Mouse (Mus musculus) heart, embryonic 16.5 days (tissue): ENCODE data around the gene Gfi1. TPM values are rescaled to one million over a fixed set of nuclear protein-coding genes. Genes with fewer than 3 reads are reported as not detected.

Source experiments
- ATAC-seq: fragments of 200-750 bp; cut with Nextera tagmentation; replicated peaks from 2 replicates; pipeline ENCODE4 v1.8.0; 2017; ENCODE audit warnings: moderate number of reproducible peaks; ENCODE audit not compliant: insufficient read depth, low FRiP score; ENCODE audit errors: extremely low read depth
- H3K27ac ChIP-seq: fragments of 300-500 bp; sonication (generic); 2 replicates; pipeline ENCODE4 v1.5.1; 2014; ENCODE audit warnings: mild to moderate bottlenecking, low read length, control low read depth, moderate library complexity
- H3K27me3 ChIP-seq: fragments of 300-500 bp; sonication (generic); 2 replicates; pipeline ENCODE4 v1.6.1; 2014; ENCODE audit warnings: low read length, mixed read lengths; ENCODE audit not compliant: control insufficient read depth, insufficient read depth
- H3K36me3 ChIP-seq: fragments of 300-500 bp; sonication (generic); 2 replicates; pipeline ENCODE4 v1.6.1; 2014; ENCODE audit not compliant: control insufficient read depth, insufficient read depth
- H3K4me1 ChIP-seq: fragments of 300-500 bp; sonication (generic); 2 replicates; pipeline ENCODE4 v1.6.1; 2014; ENCODE audit warnings: low read length, mixed read lengths; ENCODE audit not compliant: control insufficient read depth, insufficient read depth
- H3K4me2 ChIP-seq: fragments of 300-500 bp; sonication (generic); 2 replicates; pipeline ENCODE4 v1.6.1; 2014; ENCODE audit warnings: low read depth, mild to moderate bottlenecking, control low read depth, low read length
- H3K4me3 ChIP-seq: fragments of 300-500 bp; sonication (generic); 2 replicates; pipeline ENCODE4 v1.5.1; 2014; ENCODE audit warnings: mild to moderate bottlenecking, control low read depth, low read length
- H3K9ac ChIP-seq: fragments of 300-500 bp; sonication (generic); 2 replicates; pipeline ENCODE4 v1.6.1; 2014; ENCODE audit warnings: low read length, control low read depth
- H3K9me3 ChIP-seq: fragments of 300-500 bp; sonication (generic); replicated peaks from 2 replicates; pipeline ENCODE4 v1.6.1; 2016; ENCODE audit warnings: low read length; ENCODE audit not compliant: control insufficient read depth
- WGBS: fragments of 180-500 bp; shearing (Covaris S2); extraction: QIAGEN DNeasy Blood & Tissue Kit; methylation state at CpG from one replicate; pipeline ENCODE4 v1.1.7; 2014; 5-methylcytosine and 5-hydroxymethylcytosine counted together
- polyA plus RNA-seq: library from polyadenylated mRNA; unstranded; fragments of >200 nt; fragmentation: Nextera tagmentation; extraction: Ambion mirVana; gene quantifications from 2 replicates; pipeline ENCODE4 v1.2.1, GENCODE M21; 2015

The Gfi1 gene
- polyA plus RNA-seq, 1 experiment from 2014 or later, result 3.0 TPM

DNA sequence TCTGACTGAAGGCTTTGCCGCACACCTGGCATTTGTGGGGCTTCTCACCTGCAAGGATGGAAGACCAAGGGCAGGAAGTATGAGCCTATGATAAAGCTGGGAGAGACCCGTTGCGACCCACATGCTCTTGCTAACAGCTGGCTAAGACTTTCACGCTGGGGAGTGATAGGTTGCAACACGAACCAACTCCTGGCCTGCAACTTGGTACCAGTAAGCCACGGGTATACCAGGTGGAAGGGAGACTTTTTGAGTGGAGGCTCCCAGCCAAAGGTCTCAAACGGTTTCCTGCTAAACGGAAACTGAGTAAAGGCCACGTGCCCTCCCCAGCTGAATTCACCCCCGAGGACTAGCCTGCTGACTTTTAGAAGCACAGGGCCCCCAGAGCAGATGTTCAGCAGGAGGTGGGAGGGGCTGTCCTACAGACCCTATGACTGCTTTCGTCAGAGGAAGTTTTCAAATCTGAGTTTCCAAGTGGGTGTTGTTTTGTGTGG is 7.9 kb downstream of the Gfi1 start:
- Histone ChIP-seq H3K27ac (no peak overlapping the region; the same call in 1 of the 2 replicates), H3K9ac (no peak overlapping the region), H3K4me3 (no peak overlapping the region), H3K4me2 (no peak overlapping the region), H3K36me3 (no peaks in the 10 kb centered on the region), H3K9me3 (no peaks in the 10 kb centered on the region), H3K27me3 (peaks cover 56% of the 10 kb centered on the region), H3K4me1 (peaks cover 14% of the 10 kb centered on the region)
- WGBS, result 16% methylated on average over 11 of the region's 11 CpGs
- ATAC-seq, result peak; percentile 59

DNA sequence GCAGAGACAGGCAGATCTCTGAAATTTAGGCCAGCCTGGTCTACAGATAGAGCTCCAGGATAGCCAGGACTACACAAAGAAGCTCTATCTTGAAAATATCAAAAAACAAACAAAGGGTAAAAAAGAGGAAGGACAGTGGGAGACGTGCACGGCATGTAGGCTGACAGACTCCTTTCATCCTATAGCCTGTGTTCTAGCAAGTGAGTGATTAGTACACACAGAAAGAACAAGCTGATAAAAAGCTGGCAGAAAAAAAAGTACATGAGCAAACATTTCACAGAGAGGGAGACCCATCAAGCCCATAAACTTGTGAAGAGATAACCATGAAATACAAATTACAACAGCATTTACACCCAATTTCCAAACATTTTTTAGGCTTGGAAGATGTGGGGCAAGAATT is 14.1 kb downstream of the Gfi1 start:
- no peak overlapping the region for H3K27ac ChIP-seq
- no peaks in the 10 kb centered on the region for H3K4me1 ChIP-seq
- no peak overlapping the region for H3K4me3 ChIP-seq
- no peaks in the 10 kb centered on the region for H3K36me3 ChIP-seq
- no peak for ATAC-seq
- H3K4me2 ChIP-seq, result no peak overlapping the region
- H3K9ac ChIP-seq, result no peak overlapping the region
- peaks cover 6% of the 10 kb centered on the region for H3K27me3 ChIP-seq
- H3K9me3 ChIP-seq, result no peaks in the 10 kb centered on the region
- 23% methylated on average over 2 of the region's 2 CpGs for WGBS

DNA sequence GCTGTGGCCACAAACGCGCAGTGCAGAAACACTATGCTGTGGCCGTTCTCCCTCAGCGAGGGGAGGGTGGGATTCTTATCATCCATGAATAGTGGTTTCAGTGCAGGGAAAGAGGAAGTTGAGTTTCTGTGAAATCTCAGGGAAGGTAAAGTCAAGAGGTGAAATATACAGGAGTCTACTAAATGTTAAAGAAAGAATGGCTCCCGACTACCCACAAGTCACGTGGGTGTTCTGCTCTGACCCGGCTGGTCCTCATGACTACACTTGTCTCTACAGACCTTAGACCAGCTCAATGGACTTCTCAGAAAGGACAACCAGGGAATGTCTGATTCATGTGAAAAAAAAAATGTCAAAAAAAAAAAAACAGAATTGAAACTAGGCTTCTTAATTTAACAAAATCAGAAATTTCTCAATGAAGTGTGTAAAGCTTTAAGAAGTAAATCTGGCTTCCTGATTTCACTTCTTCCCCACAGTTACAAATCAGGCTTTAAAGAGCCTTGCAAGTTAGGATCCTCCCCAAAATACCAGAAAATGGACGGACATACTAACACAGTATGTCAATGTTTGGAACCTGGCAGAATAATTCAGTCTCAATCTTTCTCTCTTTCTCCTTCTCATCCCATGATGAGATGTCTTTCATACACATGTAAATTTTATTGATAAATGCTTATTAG is 17.6 kb downstream of the Gfi1 start:
- WGBS, result 72% methylated on average over 8 of the region's 8 CpGs
- Histone ChIP-seq H3K27ac (no peak overlapping the region), H3K4me1 (no peaks in the 10 kb centered on the region), H3K36me3 (no peaks in the 10 kb centered on the region), H3K9ac (no peak overlapping the region), H3K9me3 (no peaks in the 10 kb centered on the region), H3K4me3 (no peak overlapping the region), H3K27me3 (no peaks in the 10 kb centered on the region), H3K4me2 (no peak overlapping the region)
- ATAC-seq, result no peak

DNA sequence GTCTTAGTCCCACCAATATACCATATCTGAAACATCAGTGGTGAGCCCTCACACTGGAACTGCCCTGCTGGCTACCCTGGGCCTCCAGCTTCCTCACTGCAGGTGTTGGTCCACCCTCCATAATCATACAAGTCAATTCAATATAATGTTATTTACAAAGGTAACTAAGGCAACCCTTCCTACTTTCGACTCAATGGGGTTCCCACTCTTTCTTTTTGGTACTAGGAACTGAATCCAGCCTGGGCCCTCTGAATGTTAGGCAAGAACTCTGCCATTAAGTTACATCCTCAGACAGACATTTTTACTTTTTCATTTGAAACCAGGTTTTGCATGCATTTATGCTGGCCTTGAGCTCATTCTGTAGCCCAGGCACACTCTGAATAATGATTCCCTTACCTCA is 19.6 kb downstream of the Gfi1 start:
- 0 out of 2 replicates have a peak, but pooled peaks cover 2% of the 10 kb centered on the region for H3K4me1 ChIP-seq
- no peaks in the 10 kb centered on the region for H3K9me3 ChIP-seq
- WGBS, result 67% methylated on average over 1 of the region's 1 CpGs
- no peak overlapping the region for H3K4me3 ChIP-seq
- H3K4me2 ChIP-seq, result no peak overlapping the region
- no peak overlapping the region for H3K27ac ChIP-seq
- no peak overlapping the region for H3K9ac ChIP-seq
- ATAC-seq, result no peak
- H3K27me3 ChIP-seq, result no peaks in the 10 kb centered on the region
- no peaks in the 10 kb centered on the region for H3K36me3 ChIP-seq

DNA sequence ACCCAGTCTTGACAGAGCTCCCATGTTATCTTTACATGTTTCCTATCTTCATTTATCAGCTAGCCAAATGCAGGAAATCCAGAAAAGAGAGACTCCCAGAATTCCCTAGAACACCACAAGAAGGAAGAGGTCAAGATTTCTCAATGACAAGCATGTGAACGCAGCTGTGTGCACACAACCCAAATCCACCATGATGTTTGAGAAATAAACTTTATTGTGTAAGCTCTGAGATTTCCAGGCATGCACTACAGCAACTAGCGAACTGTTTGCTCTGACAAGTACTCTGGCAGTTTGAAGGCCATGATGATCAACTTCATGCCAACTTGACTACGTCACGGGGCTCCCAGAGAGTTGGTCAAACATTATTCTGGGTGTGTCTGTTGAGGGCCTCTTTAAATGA is 20.1 kb downstream of the Gfi1 start:
- H3K27me3 ChIP-seq, result no peaks in the 10 kb centered on the region
- no peaks in the 10 kb centered on the region for H3K9me3 ChIP-seq
- no peak overlapping the region for H3K4me3 ChIP-seq
- no peak overlapping the region for H3K4me2 ChIP-seq
- H3K36me3 ChIP-seq, result no peaks in the 10 kb centered on the region
- H3K9ac ChIP-seq, result no peak overlapping the region
- no peak for ATAC-seq
- 77% methylated on average over 4 of the region's 4 CpGs for WGBS
- no peak overlapping the region for H3K27ac ChIP-seq
- H3K4me1 ChIP-seq, result peaks cover 2% of the 10 kb centered on the region; the same call in 1 of the 2 replicates

- Histone ChIP-seq H3K27me3 (no peaks in the 10 kb centered on the region), H3K27ac (no peak overlapping the region), H3K4me1 (peaks cover 2% of the 10 kb centered on the region; the same call in 1 of the 2 replicates), H3K9ac (no peak overlapping the region), H3K4me2 (no peak overlapping the region), H3K9me3 (no peaks in the 10 kb centered on the region), H3K4me3 (no peak overlapping the region), H3K36me3 (no peaks in the 10 kb centered on the region)
- WGBS, result 79% methylated on average over 6 of the region's 6 CpGs
- 0 out of 2 replicates have a peak, but pooled peaks have one; percentile 33 for ATAC-seq
Measured at GRCm38 (mm10) chr5:107703207-107703763, 22.6 kb downstream of the Gfi1 start.

- Histone ChIP-seq H3K9ac (no peak overlapping the region), H3K27ac (no peak overlapping the region), H3K4me1 (peaks cover 2% of the 10 kb centered on the region; the same call in 1 of the 2 replicates), H3K9me3 (no peaks in the 10 kb centered on the region), H3K27me3 (no peaks in the 10 kb centered on the region), H3K4me2 (no peak overlapping the region), H3K36me3 (no peaks in the 10 kb centered on the region), H3K4me3 (no peak overlapping the region)
- no peak for ATAC-seq
- 81% methylated on average over 9 of the region's 9 CpGs for WGBS
Measured at GRCm38 (mm10) chr5:107701658-107702057, 24.2 kb downstream of the Gfi1 start.

- H3K9me3 ChIP-seq, result 0 out of 2 replicates have a peak, but pooled peaks cover 1% of the 10 kb centered on the region
- ATAC-seq, result peak; percentile 69
- WGBS, result 53% methylated on average over 10 of the region's 10 CpGs
Measured at GRCm38 (mm10) chr5:107700873-107701272, 25.0 kb downstream of the Gfi1 start.

GRCm38 (mm10) chr5:107698888-107699287 is 26.9 kb downstream of the Gfi1 start:
- no peaks in the 10 kb centered on the region for H3K27me3 ChIP-seq
- H3K4me3 ChIP-seq, result no peak overlapping the region
- H3K36me3 ChIP-seq, result no peaks in the 10 kb centered on the region
- H3K9ac ChIP-seq, result no peak overlapping the region
- H3K9me3 ChIP-seq, result 0 out of 2 replicates have a peak, but pooled peaks cover 3% of the 10 kb centered on the region
- ATAC-seq, result no peak
- H3K27ac ChIP-seq, result no peak overlapping the region
- no peak overlapping the region for H3K4me2 ChIP-seq
- WGBS, result 62% methylated on average over 8 of the region's 8 CpGs
- H3K4me1 ChIP-seq, result peaks cover 2% of the 10 kb centered on the region; the same call in 1 of the 2 replicates

More at GRCm38 (mm10) chr5:107700873-107701272, 25.0 kb downstream of the Gfi1 start:
- no peak overlapping the region for H3K9ac ChIP-seq
- no peak overlapping the region for H3K4me3 ChIP-seq
- no peaks in the 10 kb centered on the region for H3K27me3 ChIP-seq
- H3K4me1 ChIP-seq, result peaks cover 2% of the 10 kb centered on the region; the same call in 1 of the 2 replicates
- no peak overlapping the region for H3K27ac ChIP-seq
- H3K36me3 ChIP-seq, result no peaks in the 10 kb centered on the region
- H3K4me2 ChIP-seq, result peak overlapping the region; percentile 25
